Mouse (Mus musculus) heart, embryonic 12.5 days (tissue): ENCODE data around the gene Dnm1. TPM values are rescaled to one million over a fixed set of nuclear protein-coding genes. Genes with fewer than 3 reads are reported as not detected.
"Not testable (repeated sequence)": the region's sequence is repeated elsewhere in the genome, so short reads cannot be mapped to it uniquely, and the experiment has no call there.

Experiments used
- ATAC-seq: fragments of 200-750 bp; cut with Nextera tagmentation; 2 replicates; pipeline ENCODE4 v1.8.0; 2017; ENCODE audit warnings: moderate TSS enrichment, moderate library complexity; ENCODE audit not compliant: insufficient number of reproducible peaks, low FRiP score
- H3K27ac ChIP-seq: fragments of 300-500 bp; sonication (generic); 2 replicates; pipeline ENCODE4 v1.5.1; 2016; ENCODE audit warnings: mild to moderate bottlenecking, moderate library complexity; ENCODE audit not compliant: poor library complexity, severe bottlenecking
- H3K27me3 ChIP-seq: fragments of 300-500 bp; sonication (generic); replicated peaks from 2 replicates; pipeline ENCODE4 v1.6.1; 2016; ENCODE audit warnings: mild to moderate bottlenecking, moderate library complexity
- H3K36me3 ChIP-seq: fragments of 300-500 bp; sonication (generic); 2 replicates; pipeline ENCODE4 v1.6.1; 2016; ENCODE audit warnings: mild to moderate bottlenecking, moderate library complexity
- H3K4me1 ChIP-seq: fragments of 300-500 bp; sonication (generic); replicated peaks from 2 replicates; pipeline ENCODE4 v1.6.1; 2016; ENCODE audit warnings: mild to moderate bottlenecking
- H3K4me2 ChIP-seq: fragments of 300-500 bp; sonication (generic); 2 replicates; pipeline ENCODE4 v1.6.1; 2016; ENCODE audit warnings: mild to moderate bottlenecking, moderate library complexity
- H3K4me3 ChIP-seq: fragments of 300-500 bp; sonication (generic); 2 replicates; pipeline ENCODE4 v1.5.1; 2016; ENCODE audit warnings: mild to moderate bottlenecking
- H3K9ac ChIP-seq: fragments of 300-500 bp; sonication (generic); 2 replicates; pipeline ENCODE4 v1.6.1; 2016; ENCODE audit warnings: mild to moderate bottlenecking, moderate library complexity
- H3K9me3 ChIP-seq: fragments of 300-500 bp; sonication (generic); replicated peaks from 2 replicates; pipeline ENCODE4 v1.6.1; 2016; ENCODE audit warnings: mild to moderate bottlenecking, moderate library complexity
- WGBS: fragments of 180-500 bp; shearing (Covaris S2); methylation state at CpG from one replicate; pipeline ENCODE4 v1.1.7; 2016; 5-methylcytosine and 5-hydroxymethylcytosine counted together
- polyA plus RNA-seq: library from polyadenylated mRNA; unstranded; fragments of >200 nt; fragmentation: Nextera tagmentation; extraction: Ambion mirVana; gene quantifications from 2 replicates; pipeline ENCODE4 v1.2.1, GENCODE M21; 2016

Gene Dnm1
- polyA plus RNA-seq, 1 experiment from 2014 or later: 7.6 TPM

DNA sequence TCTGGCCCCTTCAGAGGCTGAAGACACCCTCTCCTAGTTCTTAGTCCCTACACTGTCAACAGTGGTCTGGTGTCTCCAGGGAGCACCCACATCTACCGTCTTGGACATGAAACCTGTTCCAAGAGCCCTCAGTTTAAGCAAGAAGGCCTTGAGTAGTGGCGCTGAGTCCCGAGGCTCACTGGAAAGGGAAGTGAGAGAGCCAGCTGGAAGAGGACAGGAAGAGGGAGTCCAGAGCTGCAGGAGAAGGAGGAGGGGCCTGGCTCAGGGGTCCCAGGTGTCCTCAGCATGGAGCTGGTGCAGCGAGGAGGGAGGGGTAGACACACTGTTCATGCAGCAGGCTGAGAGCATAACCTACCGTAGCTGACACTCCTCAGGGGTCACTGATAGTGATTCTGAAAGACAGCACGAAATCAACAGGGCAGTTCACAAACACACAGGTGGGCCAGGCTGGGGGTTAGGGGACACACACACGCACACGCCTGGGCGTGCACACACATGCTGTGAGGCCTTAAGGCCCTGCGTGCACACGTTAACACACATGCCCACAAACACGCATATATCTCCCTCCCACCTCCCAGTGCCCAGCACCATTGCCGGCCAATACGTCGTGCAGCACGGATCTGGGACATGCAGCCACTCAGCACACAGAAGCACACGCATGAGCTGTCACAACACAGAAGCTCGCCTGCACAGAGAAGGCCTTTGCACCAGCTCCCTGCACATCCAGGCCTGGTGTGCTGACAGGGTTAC is 42.9 kb downstream of the Dnm1 start:
- Histone ChIP-seq H3K27ac (no peak overlapping the region), H3K4me2 (peak overlapping the region; percentile 99; the same call in 1 of the 2 replicates), H3K9ac (0 out of 2 replicates have a peak overlapping the region, but pooled peaks have one; percentile 9), H3K4me1 (peaks cover 30% of the 10 kb centered on the region), H3K36me3 (peaks cover 49% of the 10 kb centered on the region), H3K9me3 (no peaks in the 10 kb centered on the region), H3K4me3 (no peak overlapping the region), H3K27me3 (peaks cover 13% of the 10 kb centered on the region)
- no peak for ATAC-seq
- WGBS: 84% methylated on average over 18 of the region's 18 CpGs

DNA sequence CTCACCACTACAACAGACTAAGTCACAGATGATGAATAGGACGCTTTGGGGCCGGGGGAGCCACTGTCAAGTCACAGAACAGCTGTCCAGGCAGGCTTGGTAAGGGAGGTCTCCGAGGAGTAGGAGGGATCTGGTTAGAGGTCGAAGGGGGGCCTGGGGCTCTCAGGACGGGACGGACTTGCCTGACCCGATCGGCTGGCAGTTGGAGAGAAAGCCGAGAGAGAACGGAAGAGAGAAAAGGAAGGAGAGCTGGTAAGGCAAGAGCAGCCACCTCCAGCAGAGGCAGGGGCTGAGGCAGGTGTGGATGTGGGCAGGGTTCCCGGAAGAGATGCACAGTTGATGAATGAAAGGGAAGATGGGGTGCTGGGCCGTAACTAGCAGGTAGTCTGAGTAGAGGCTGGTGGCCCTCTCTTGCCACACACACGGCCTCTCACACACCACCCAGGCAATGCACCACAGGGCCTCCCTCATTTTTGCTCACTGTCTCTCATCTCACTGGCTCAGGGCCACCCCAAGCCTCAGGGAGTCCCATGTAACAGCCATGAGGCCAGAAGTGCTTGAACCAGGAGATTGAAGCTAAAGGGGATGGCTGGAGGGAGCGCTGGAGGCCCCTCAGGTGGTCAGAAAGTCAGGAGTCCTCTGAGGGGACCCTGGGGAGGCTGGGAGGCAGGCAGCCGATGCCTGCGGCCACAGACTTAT is 44.1 kb downstream of the Dnm1 start:
- Histone ChIP-seq H3K27me3 (peaks cover 9% of the 10 kb centered on the region; the same call in 1 of the 2 replicates), H3K9me3 (no peaks in the 10 kb centered on the region), H3K36me3 (peaks cover 61% of the 10 kb centered on the region), H3K4me3 (no peak overlapping the region), H3K27ac (no peak overlapping the region), H3K4me2 (no peak overlapping the region), H3K4me1 (peaks cover 24% of the 10 kb centered on the region), H3K9ac (no peak overlapping the region)
- 83% methylated on average over 16 of the region's 16 CpGs for WGBS
- no peak for ATAC-seq

DNA sequence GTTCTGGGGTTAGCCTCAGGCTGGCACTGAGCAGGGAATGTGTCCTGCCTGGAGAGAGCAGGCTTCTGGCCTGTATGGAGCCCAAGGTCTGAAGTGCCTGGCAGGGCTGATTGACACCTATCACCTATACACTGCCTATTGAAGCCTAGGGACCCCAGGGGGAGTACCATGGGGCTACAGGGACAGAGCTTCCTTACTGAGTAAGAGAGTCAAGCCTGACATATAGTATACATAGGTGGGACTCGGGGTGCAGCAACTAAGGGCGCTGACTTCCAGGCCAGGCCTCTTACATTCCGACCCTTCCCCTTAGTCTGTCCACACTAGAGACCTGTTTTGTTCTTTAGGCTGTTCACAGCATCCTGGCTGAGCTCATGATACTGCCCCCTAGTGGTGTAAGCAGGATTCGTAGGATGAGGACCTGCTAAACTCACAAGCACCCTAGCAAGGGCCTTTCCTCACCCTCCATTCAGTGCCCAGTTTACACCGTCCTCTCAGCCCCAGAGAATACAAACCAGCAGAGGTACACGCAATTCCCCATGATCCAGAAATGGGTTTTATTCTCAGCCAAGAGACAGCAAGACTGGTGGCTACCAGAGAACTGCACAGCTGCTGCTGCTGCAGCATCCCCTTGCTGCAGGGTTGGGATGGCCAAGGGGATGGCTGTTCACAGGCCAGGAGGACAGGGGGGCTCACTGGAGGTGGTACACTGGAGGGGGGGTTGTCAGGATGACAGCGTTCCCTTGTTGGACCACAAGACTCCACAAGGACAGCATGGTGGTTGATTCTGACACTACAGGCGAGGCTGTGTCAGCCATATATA is 45.0 kb downstream of the Dnm1 start:
- Histone ChIP-seq H3K4me3 (no peak overlapping the region), H3K27me3 (peaks cover 9% of the 10 kb centered on the region; the same call in 1 of the 2 replicates), H3K27ac (no peak overlapping the region), H3K36me3 (peaks cover 70% of the 10 kb centered on the region), H3K9ac (no peak overlapping the region), H3K4me2 (no peak overlapping the region), H3K9me3 (no peaks in the 10 kb centered on the region), H3K4me1 (peaks cover 24% of the 10 kb centered on the region)
- 50% methylated on average over 8 of the region's 8 CpGs for WGBS
- no peak for ATAC-seq

DNA sequence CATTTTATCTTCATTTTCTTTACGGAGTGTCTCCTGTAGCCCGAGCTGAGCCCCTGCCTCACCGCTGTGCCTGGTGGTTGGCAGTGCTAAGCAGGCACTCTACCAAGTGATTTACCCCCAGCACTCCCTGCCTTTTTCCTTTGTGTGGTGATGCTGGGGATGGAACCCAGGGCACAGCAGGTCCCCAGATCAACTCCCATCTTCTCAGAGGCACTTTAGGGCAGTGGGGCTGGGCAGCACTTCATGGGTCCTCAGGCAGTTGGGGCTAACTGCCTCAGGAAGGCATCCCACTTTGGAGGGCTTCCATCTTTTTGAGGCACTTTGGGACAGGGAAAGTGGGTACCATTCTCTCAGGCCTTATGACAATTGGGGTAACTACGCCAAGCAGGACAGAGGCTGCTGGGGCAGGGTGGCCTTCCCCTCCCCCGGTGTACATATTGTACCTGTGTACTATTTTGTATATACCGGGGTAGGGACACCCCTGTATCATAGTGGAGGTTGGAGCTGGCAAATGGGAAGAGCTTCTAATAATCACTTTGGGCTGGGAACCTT is 45.8 kb downstream of the Dnm1 start:
- Histone ChIP-seq H3K9me3 (no peaks in the 10 kb centered on the region), H3K27ac (no peak overlapping the region), H3K4me3 (no peak overlapping the region), H3K27me3 (peaks cover 9% of the 10 kb centered on the region; the same call in 1 of the 2 replicates), H3K4me2 (no peak overlapping the region), H3K4me1 (peaks cover 18% of the 10 kb centered on the region), H3K9ac (no peak overlapping the region), H3K36me3 (peaks cover 78% of the 10 kb centered on the region)
- WGBS: 64% methylated on average over 6 of the region's 6 CpGs
- ATAC-seq: no peak

DNA sequence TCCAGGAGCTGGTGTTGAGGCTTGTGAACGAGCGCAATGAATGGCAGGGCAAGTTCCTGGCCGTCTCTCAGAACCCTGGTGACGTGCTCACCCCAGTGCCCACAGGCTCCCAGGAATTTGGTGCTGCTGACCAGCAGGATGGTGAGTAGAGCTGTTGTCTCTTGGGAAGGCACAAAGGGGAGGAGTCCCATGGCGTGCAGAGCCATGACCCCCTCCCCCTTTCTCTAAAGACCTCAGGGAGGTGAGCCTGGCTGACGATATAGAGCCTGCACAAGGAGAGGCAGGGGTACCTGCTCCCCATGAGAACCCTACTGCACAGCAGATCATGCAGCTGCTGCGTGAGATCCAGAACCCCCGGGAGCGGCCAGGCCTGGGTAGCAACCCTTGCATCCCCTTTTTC is 47.0 kb downstream of the Dnm1 start:
- H3K27ac ChIP-seq: no peak overlapping the region
- no peaks in the 10 kb centered on the region for H3K9me3 ChIP-seq
- no peak overlapping the region for H3K4me3 ChIP-seq
- no peak overlapping the region for H3K9ac ChIP-seq
- WGBS: 93% methylated on average over 9 of the region's 9 CpGs
- peaks cover 9% of the 10 kb centered on the region; the same call in 1 of the 2 replicates for H3K27me3 ChIP-seq
- H3K4me1 ChIP-seq: peaks cover 7% of the 10 kb centered on the region
- ATAC-seq: no peak
- peaks cover 89% of the 10 kb centered on the region for H3K36me3 ChIP-seq
- no peak overlapping the region for H3K4me2 ChIP-seq

DNA sequence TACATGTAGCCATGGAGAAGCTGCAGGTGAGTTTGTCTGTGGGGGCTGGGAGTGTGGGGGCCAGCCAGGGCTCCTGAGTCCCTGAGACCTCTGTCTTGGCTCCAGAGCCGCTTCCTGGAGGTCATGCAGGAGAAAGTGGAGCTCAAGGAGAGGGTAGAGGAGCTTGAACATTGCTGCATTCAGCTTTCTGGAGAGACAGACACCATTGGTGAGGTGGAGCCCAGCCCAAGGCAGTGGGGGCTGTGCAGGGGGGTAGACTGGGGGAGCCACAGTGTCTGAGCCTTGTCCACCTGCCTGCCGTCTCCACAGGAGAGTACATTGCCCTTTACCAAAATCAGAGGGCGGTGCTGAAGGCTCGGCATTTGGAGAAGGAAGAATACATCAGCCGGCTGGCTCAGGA is 47.5 kb downstream of the Dnm1 start:
- WGBS: 90% methylated on average over 5 of the region's 5 CpGs
- Histone ChIP-seq H3K4me2 (no peak overlapping the region), H3K4me1 (0 out of 2 replicates have a peak, but pooled peaks cover 3% of the 10 kb centered on the region), H3K4me3 (no peak overlapping the region), H3K9ac (no peak overlapping the region), H3K27me3 (peaks cover 4% of the 10 kb centered on the region; the same call in 1 of the 2 replicates), H3K27ac (no peak overlapping the region), H3K36me3 (peaks cover 94% of the 10 kb centered on the region), H3K9me3 (no peaks in the 10 kb centered on the region)
- no peak for ATAC-seq

DNA sequence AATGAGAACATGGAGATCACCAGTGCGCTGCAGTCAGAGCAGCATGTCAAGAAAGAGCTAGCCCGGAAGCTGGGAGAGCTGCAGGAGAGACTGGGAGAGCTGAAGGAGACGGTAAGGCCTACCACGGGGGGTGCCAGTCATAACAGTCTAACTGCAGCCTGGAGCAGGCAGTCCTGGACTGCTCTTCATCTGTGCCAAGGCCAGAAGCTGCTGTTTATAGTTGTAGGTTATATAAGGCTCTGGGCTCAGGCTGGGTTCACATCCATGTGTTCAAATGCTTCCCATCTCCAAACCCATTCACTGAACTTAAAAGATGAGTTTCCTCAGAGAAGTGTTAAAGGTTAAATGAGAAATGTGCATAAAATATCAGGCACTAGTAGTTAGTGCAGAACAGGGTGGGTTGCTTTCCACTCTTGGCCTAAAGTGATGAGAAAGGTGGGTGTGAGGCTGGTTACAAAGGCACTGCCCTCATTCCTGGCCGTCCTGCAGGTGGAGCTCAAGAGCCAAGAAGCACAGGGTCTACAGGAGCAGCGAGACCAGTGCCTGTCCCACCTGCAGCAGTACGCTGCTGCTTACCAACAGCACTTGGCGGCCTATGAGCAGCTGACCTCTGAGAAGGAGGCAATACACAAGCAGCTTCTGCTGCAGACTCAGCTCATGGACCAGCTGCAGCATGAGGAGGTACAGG is 48.8 kb downstream of the Dnm1 start:
- no peak overlapping the region for H3K4me2 ChIP-seq
- H3K36me3 ChIP-seq: peaks cover 94% of the 10 kb centered on the region
- no peak overlapping the region for H3K27ac ChIP-seq
- no peaks in the 10 kb centered on the region for H3K4me1 ChIP-seq
- WGBS: 65% methylated on average over 8 of the region's 8 CpGs
- H3K9me3 ChIP-seq: no peaks in the 10 kb centered on the region
- H3K27me3 ChIP-seq: no peaks in the 10 kb centered on the region
- ATAC-seq: no peak
- H3K4me3 ChIP-seq: no peak overlapping the region
- no peak overlapping the region for H3K9ac ChIP-seq

DNA sequence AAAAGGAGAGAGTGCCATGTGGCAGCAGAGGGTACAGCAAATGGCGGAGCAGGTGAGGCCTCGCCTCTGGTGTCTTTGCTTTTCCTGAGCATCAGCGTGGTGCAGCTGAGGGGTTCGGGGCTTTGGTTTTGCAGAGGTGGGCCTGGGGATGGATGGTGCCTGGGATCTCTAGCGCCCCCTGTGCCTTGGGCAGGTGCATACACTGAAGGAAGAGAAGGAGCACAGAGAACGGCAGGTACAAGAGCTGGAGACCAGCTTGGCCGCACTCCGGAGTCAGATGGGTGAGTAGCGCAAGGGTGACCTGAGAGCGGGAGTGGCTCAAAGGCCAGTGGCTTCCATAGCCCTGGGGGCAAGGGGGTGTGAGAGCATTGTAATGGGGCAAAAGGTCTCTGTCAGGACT is 50.2 kb downstream of the Dnm1 start:
- Histone ChIP-seq H3K4me3 (no peak overlapping the region), H3K9ac (no peak overlapping the region), H3K27ac (no peak overlapping the region), H3K4me1 (no peaks in the 10 kb centered on the region), H3K4me2 (no peak overlapping the region), H3K27me3 (no peaks in the 10 kb centered on the region), H3K9me3 (no peaks in the 10 kb centered on the region), H3K36me3 (peaks cover 96% of the 10 kb centered on the region)
- WGBS: 90% methylated on average over 10 of the region's 10 CpGs
- no peak for ATAC-seq

DNA sequence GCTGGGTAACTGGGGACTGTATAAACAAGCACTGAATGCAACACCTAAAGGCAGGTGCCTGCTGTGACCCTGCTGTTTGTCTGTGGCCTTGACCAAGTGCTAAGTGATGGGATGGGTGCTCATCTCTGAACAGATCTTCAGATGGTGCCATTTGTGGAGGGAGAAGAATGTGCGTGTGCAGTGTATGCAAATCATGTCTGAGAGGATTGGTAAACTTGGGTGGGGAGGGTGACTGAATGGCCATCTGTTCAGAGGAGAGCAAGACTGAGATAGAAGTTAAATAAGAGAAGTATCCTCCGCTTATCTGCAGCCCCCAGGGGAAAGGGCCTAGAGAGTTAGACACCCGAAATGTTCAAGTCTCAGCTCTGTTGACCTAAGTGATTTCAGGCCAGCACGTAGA is 53.7 kb downstream of the Dnm1 start:
- H3K27me3 ChIP-seq: no peaks in the 10 kb centered on the region
- 85% methylated on average over 4 of the region's 4 CpGs for WGBS

DNA sequence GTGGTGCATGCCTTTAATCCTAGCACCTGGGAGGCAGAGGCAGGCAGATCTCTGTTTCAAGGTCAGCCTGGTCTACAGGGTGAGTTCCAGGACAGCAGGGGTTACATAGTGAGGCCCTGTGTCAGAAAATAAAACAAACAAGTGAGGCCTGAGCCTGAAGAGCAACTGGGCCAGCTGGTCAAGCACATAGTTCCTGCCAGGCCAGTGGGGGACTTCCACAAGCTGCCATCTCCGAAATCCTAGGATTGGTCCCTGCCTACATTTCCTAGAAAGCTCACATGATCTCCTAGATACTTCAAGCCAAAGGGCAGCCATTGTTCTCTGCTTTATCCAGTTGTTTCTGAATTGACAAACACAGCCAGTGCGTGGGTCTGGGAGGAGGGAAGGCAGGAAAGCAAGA is 57.3 kb downstream of the Dnm1 start:
- Histone ChIP-seq H3K4me1 (peaks cover 10% of the 10 kb centered on the region), H3K36me3 (peaks cover 76% of the 10 kb centered on the region)
- not testable (repeated sequence) for H3K27me3 ChIP-seq, H3K4me2 ChIP-seq, H3K4me3 ChIP-seq, H3K9ac ChIP-seq, ATAC-seq, H3K9me3 ChIP-seq, H3K27ac ChIP-seq
- 94% methylated on average over 2 of the region's 2 CpGs for WGBS

More for the DNA sequence above, 53.7 kb downstream of the Dnm1 start:
- Histone ChIP-seq H3K9me3 (no peaks in the 10 kb centered on the region), H3K4me3 (no peak overlapping the region), H3K4me2 (no peak overlapping the region), H3K4me1 (peaks cover 2% of the 10 kb centered on the region), H3K27ac (no peak overlapping the region), H3K36me3 (peaks cover 91% of the 10 kb centered on the region), H3K9ac (no peak overlapping the region)
- no peak for ATAC-seq
